Mouse (Mus musculus): ENCODE data around the gene Fkbp14.

Fkbp14 gene

GRCm38 (mm10) chr6:54593766-54594468, 3.2 kb downstream of the Fkbp14 start:
- POLR2A ChIA-PET, result interaction anchor here (0.6 to 2.9 kb wide), 9 partner anchors 8 to 1286 kb away, joined by 3 to 10 read pairs (median 4); partner anchors contain the start of genes Ggct (in 1 of the 4) and Scrn1 (in 1 of the 4)
- CTCF ChIA-PET, result interaction anchor here in 3 of 4 experiments (0.6 to 2.3 kb wide), 4 partner anchors 32 to 490 kb away, joined by 4 to 5 read pairs (median 4); no protein-coding TSS in a partner anchor

- ChIA-PET POLR2A (interaction anchor here in 3 of 4 experiments (0.6 to 2.9 kb wide), 6 partner anchors 9 to 400 kb away, joined by 3 to 10 read pairs (median 4); partner anchors contain the start of genes Scrn1 (in 2 of the 3) and Ggct (in 1 of the 3)), CTCF (interaction anchor here in 3 of 4 experiments (0.6 to 1.5 kb wide), 3 partner anchors 27 to 36 kb away, joined by 4 to 5 read pairs (median 4); partner anchors contain the start of gene Scrn1 (in 1 of the 3))
These were observed 4.1 kb downstream of the Fkbp14 start for GRCm38 (mm10) chr6:54592938-54593535.

GRCm38 (mm10) chr6:54591778-54592177, 5.3 kb downstream of the Fkbp14 start:
- ChIA-PET POLR2A (no interaction called here), CTCF (interaction anchor here in 1 of 4 experiments (0.6 kb wide), 1 partner anchor 64 kb away, joined by 4 read pairs; no protein-coding TSS in a partner anchor)

- ChIA-PET POLR2A (no interaction called here), CTCF (no interaction called here)
These were observed 6.4 kb downstream of the Fkbp14 start for GRCm38 (mm10) chr6:54590691-54591090.

- ChIA-PET POLR2A (interaction anchor here in 2 of 4 experiments (0.6 kb wide), 2 partner anchors 19 to 484 kb away, joined by 3 to 5 read pairs; no protein-coding TSS in a partner anchor), CTCF (no interaction called here)
These were observed 8.9 kb downstream of the Fkbp14 start for GRCm38 (mm10) chr6:54588212-54588611.

GRCm38 (mm10) chr6:54587683-54588082, 9.4 kb downstream of the Fkbp14 start:
- ChIA-PET POLR2A (no interaction called here), CTCF (interaction anchor here in 1 of 4 experiments (0.7 kb wide), 1 partner anchor 14 kb away, joined by 3 read pairs; no protein-coding TSS in a partner anchor)

- CTCF ChIA-PET, result interaction anchor here in 3 of 4 experiments (0.8 to 0.9 kb wide), 3 partner anchors 255 to 580 kb away, joined by 3 read pairs; no protein-coding TSS in a partner anchor
These were observed 10.2 kb downstream of the Fkbp14 start for GRCm38 (mm10) chr6:54586911-54587310.

GRCm38 (mm10) chr6:54586175-54586574, 10.9 kb downstream of the Fkbp14 start:
- POLR2A ChIA-PET, result interaction anchor here in 1 of 4 experiments (1.0 to 1.1 kb wide), 2 partner anchors 8 to 453 kb away, joined by 3 to 4 read pairs; partner anchors contain the start of gene Plekha8
- CTCF ChIA-PET, result interaction anchor here (0.5 to 1.0 kb wide), 13 partner anchors 12 to 581 kb away, joined by 3 to 4 read pairs (median 3); partner anchors contain the start of genes Ggct (in 1 of the 4) and Scrn1 (in 1 of the 4)

More at GRCm38 (mm10) chr6:54586911-54587310, 10.2 kb downstream of the Fkbp14 start:
- POLR2A ChIA-PET, result interaction anchor here in 1 of 4 experiments (1.1 kb wide), 1 partner anchor 8 kb away, joined by 4 read pairs; the partner anchor contains the start of gene Plekha8

GRCm38 (mm10) chr6:54573218-54573955, 23.7 kb downstream of the Fkbp14 start:
- POLR2A ChIA-PET, result interaction anchor here in 1 of 4 experiments (2.1 kb wide), 1 partner anchor 8 kb away, joined by 7 read pairs; no protein-coding TSS in a partner anchor
- CTCF ChIA-PET, result interaction anchor here in 3 of 4 experiments (0.6 to 1.5 kb wide), 4 partner anchors 13 to 576 kb away, joined by 3 to 4 read pairs (median 3); no protein-coding TSS in a partner anchor

GRCm38 (mm10) chr6:54569776-54570175, 27.3 kb downstream of the Fkbp14 start:
- ChIA-PET CTCF (no interaction called here), POLR2A (interaction anchor here in 1 of 4 experiments (1.5 kb wide), 1 partner anchor 10 kb away, joined by 3 read pairs; no protein-coding TSS in a partner anchor)

GRCm38 (mm10) chr6:54566546-54566919, 30.6 kb downstream of the Fkbp14 start:
- POLR2A ChIA-PET, result interaction anchor here in 3 of 4 experiments (0.8 to 3.8 kb wide), 12 partner anchors 11 to 472 kb away, joined by 3 to 19 read pairs (median 4); partner anchors contain the start of genes Plekha8 (in 2 of the 3) and Mturn (in 1 of the 3)
- CTCF ChIA-PET, result interaction anchor here (0.6 to 1.5 kb wide), 7 partner anchors 20 to 500 kb away, joined by 3 to 5 read pairs (median 3); no protein-coding TSS in a partner anchor

GRCm38 (mm10) chr6:54565665-54566545, 31.2 kb downstream of the Fkbp14 start, which contains the start of gene Scrn1:
TSS of gene Scrn1 (minus strand) at chr6:54566489.
- CTCF ChIA-PET, result interaction anchor here (0.6 to 1.7 kb wide), 8 partner anchors 20 to 500 kb away, joined by 3 to 5 read pairs (median 4); no protein-coding TSS in a partner anchor
- POLR2A ChIA-PET, result interaction anchor here (0.7 to 3.8 kb wide), 22 partner anchors 8 to 473 kb away, joined by 3 to 19 read pairs (median 4); partner anchors contain the start of genes Plekha8 (in 2 of the 4) and Mturn (in 1 of the 4)

- ChIA-PET CTCF (interaction anchor here in 3 of 4 experiments (0.7 to 1.7 kb wide), 4 partner anchors 15 to 647 kb away, joined by 3 to 4 read pairs (median 4); no protein-coding TSS in a partner anchor), POLR2A (interaction anchor here in 3 of 4 experiments (0.5 to 3.8 kb wide), 20 partner anchors 9 to 730 kb away, joined by 3 to 19 read pairs (median 4); partner anchors contain the start of genes Ggct (in 1 of the 3) and Plekha8 (in 1 of the 3))
These were observed 32.1 kb downstream of the Fkbp14 start for GRCm38 (mm10) chr6:54565012-54565411.

- ChIA-PET CTCF (interaction anchor here in 3 of 4 experiments (0.7 to 1.7 kb wide), 4 partner anchors 15 to 647 kb away, joined by 3 to 4 read pairs (median 4); no protein-coding TSS in a partner anchor), POLR2A (interaction anchor here in 3 of 4 experiments (0.5 to 3.8 kb wide), 20 partner anchors 9 to 730 kb away, joined by 3 to 19 read pairs (median 4); partner anchors contain the start of gene Ggct (in 1 of the 3))
These were observed 32.6 kb downstream of the Fkbp14 start for GRCm38 (mm10) chr6:54564506-54564991.

- CTCF ChIA-PET, result no interaction called here
- POLR2A ChIA-PET, result interaction anchor here in 1 of 4 experiments (0.6 to 3.8 kb wide), 4 partner anchors 9 to 390 kb away, joined by 3 to 14 read pairs (median 8); no protein-coding TSS in a partner anchor
These were observed 33.5 kb downstream of the Fkbp14 start for GRCm38 (mm10) chr6:54563561-54563960.
